ENCODE assay signal across 14 mouse cellular contexts in the genomic region with DNA sequence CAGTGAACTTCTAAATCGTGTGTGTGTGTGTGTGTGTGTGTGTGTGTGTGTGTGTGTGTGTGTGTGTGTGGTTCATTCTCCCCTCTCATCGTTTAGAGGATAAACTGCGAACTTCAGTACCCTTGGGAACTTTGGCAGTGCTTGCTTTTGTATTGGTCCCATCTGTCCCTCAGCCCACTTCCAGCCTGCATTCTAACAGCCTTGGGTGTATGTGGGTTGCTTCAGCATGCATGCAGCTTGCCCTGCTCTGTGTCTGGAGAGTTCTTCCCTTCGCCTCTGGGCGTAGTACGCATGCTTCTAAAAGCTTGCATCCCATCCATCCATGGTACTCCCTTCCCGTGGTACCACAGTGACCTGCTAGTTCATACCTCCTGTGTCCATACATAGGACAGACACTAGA.
DNase-seq lines count a peak whose midpoint lies in the region; ATAC-seq and TF ChIP-seq lines count a peak whose summit lies in the region.
"Had no signal": no experiment of that assay in that cellular context is flagged by ENCODE, and none has a peak within 500 bp of the region (broad histone marks: within the 10 kb centered on the region; RNA-seq: fewer than 3 reads in every experiment).

No protein-coding gene starts in this region.

- no peaks in the 10 kb centered on the region for H3K4me1 ChIP-seq in cerebellum, adult 2 months (ENCODE audit: control insufficient read depth, insufficient read depth, low read length)
- H3K4me1 ChIP-seq in midbrain, embryonic 16.5 days (ENCODE audit: control insufficient read depth, insufficient read depth, low read length), result no peaks in the 10 kb centered on the region
- no peaks in the 10 kb centered on the region for H3K4me1 ChIP-seq in neural tube, embryonic 15.5 days
- H3K4me1 ChIP-seq: embryonic facial prominence, embryonic 10.5 days; heart, embryonic 15.5 days had no signal

- no peak for TF ChIP-seq CTCF in cerebellum, adult 2 months (IDR thresholded peaks at IDR 0.05; ENCODE audit: borderline replicate concordance, insufficient read depth, low read depth, low read length)

- no peaks in the 10 kb centered on the region for H3K27me3 ChIP-seq in cerebellum, adult 2 months (ENCODE audit: control insufficient read depth, insufficient read depth, low read length)
- no peaks in the 10 kb centered on the region for H3K27me3 ChIP-seq in midbrain, embryonic 16.5 days (ENCODE audit: control insufficient read depth, insufficient read depth, low read depth, low read length)
- no peaks in the 10 kb centered on the region for H3K27me3 ChIP-seq in neural tube, embryonic 15.5 days (replicated peaks)
- H3K27me3 ChIP-seq: CH12.LX; heart, embryonic 15.5 days had no signal

- H3K36me3 ChIP-seq in midbrain, embryonic 16.5 days (ENCODE audit: control insufficient read depth, insufficient read depth, low read length), result no peaks in the 10 kb centered on the region
- H3K36me3 ChIP-seq in neural tube, embryonic 15.5 days, result no peaks in the 10 kb centered on the region
- H3K36me3 ChIP-seq: embryonic facial prominence, embryonic 10.5 days; heart, embryonic 15.5 days; neural tube, embryonic 13.5 days had no signal

- no peak overlapping the region for H3K9ac ChIP-seq in midbrain, embryonic 16.5 days (ENCODE audit: low read depth, low read length)
- no peak overlapping the region for H3K9ac ChIP-seq in neural tube, embryonic 15.5 days (replicated peaks)
- H3K9ac ChIP-seq: heart, embryonic 15.5 days; liver, postnatal 0 days; neural tube, embryonic 13.5 days had no signal

- H3K27ac ChIP-seq in cerebellum, adult 2 months (ENCODE audit: insufficient read depth, low read length), result no peak overlapping the region; the same call in 1 of the 2 replicates
- H3K27ac ChIP-seq in midbrain, embryonic 16.5 days (ENCODE audit: low read length), result no peak overlapping the region
- H3K27ac ChIP-seq in neural tube, embryonic 15.5 days (replicated peaks), result no peak overlapping the region
- H3K27ac ChIP-seq: embryonic facial prominence, embryonic 10.5 days; heart, embryonic 15.5 days; neural tube, embryonic 13.5 days had no signal

- no peak for TF ChIP-seq POLR2A in cerebellum, adult 2 months (IDR thresholded peaks at IDR 0.05; ENCODE audit: borderline replicate concordance, insufficient read depth, low read length)

- no peak overlapping the region for H3K4me3 ChIP-seq in cerebellum, adult 2 months (replicated peaks; ENCODE audit: insufficient read depth, low read depth, low read length)
- no peak overlapping the region for H3K4me3 ChIP-seq in midbrain, embryonic 16.5 days (ENCODE audit: low read depth, low read length)
- no peak overlapping the region for H3K4me3 ChIP-seq in neural tube, embryonic 15.5 days (replicated peaks)
- H3K4me3 ChIP-seq: embryonic facial prominence, embryonic 10.5 days; erythroblast, embryonic 14.5 days; heart, embryonic 15.5 days; neural tube, embryonic 13.5 days had no signal

- DNase-seq in cerebellum, adult 9-10 months, result peak; percentile 17
- no peak for DNase-seq in cerebellum, adult 2 months
- DNase-seq in layer of hippocampus, adult 11-12 months (ENCODE audit: low spot score), result peak; percentile 44
- no peak for DNase-seq in layer of hippocampus, postnatal 25 days (ENCODE audit: extremely low spot score in 1 of 2, low spot score in 1 of 2)
- DNase-seq in layer of hippocampus, adult 9-11 months, result peak; percentile 65
- no peak for DNase-seq in testis, postnatal 14 days (ENCODE audit: low spot score)

- 53% methylated on average over 7 of the region's 7 CpGs for WGBS in cerebellum, adult 2 months
- WGBS in midbrain, embryonic 16.5 days, result 73% methylated on average over 7 of the region's 7 CpGs
- WGBS in neural tube, embryonic 15.5 days, result 65% methylated on average over 6 of the region's 7 CpGs

- ATAC-seq in midbrain, embryonic 16.5 days, result peak; percentile 11; the same call in 1 of the 2 replicates
- no peak for ATAC-seq in neural tube, embryonic 15.5 days (ENCODE audit: low FRiP score)
- ATAC-seq: liver, postnatal 0 days had no signal

- H3K9me3 ChIP-seq in midbrain, embryonic 16.5 days (replicated peaks; ENCODE audit: control insufficient read depth, low read length, poor library complexity, severe bottlenecking), result no peaks in the 10 kb centered on the region
- no peaks in the 10 kb centered on the region for H3K9me3 ChIP-seq in neural tube, embryonic 15.5 days (replicated peaks)
- H3K9me3 ChIP-seq: embryonic facial prominence, embryonic 10.5 days; heart, embryonic 15.5 days; neural tube, embryonic 13.5 days had no signal

- H3K4me2 ChIP-seq in midbrain, embryonic 16.5 days (ENCODE audit: low read length), result no peak overlapping the region
- no peak overlapping the region for H3K4me2 ChIP-seq in neural tube, embryonic 15.5 days
- H3K4me2 ChIP-seq: heart, embryonic 15.5 days; neural tube, embryonic 13.5 days had no signal

Comparison
In these comparisons a context has a peak if more than half of its experiments do, and no peak if none do; other contexts are left out.
1. DNase-seq: peak in cerebellum, adult 9-10 months (single experiment), layer of hippocampus, adult 11-12 months (single experiment) and layer of hippocampus, adult 9-11 months (single experiment); none in cerebellum, adult 2 months (0 of 2), layer of hippocampus, postnatal 25 days (0 of 2) and testis, postnatal 14 days (single experiment).